Mouse (Mus musculus) midbrain, embryonic 13.5 days (tissue): ENCODE results near the gene Kat2a. TPM values are rescaled to one million over a fixed set of nuclear protein-coding genes. Genes with fewer than 3 reads are reported as not detected.
A peak's percentile ranks its signal among the peaks of the same experiment; 100 is the strongest.

Experiments used
- ATAC-seq: fragments of 200-750 bp; cut with Nextera tagmentation; 2 replicates; pipeline ENCODE4 v1.8.0; 2017; ENCODE audit warnings: mild to moderate bottlenecking, moderate TSS enrichment, moderate library complexity
- H3K27ac ChIP-seq: fragments of 300-500 bp; sonication (generic); 2 replicates; pipeline ENCODE4 v1.5.1; 2015; ENCODE audit warnings: inconsistent platforms, mild to moderate bottlenecking, moderate library complexity
- H3K27me3 ChIP-seq: fragments of 300-500 bp; sonication (generic); 2 replicates; pipeline ENCODE4 v1.6.1; 2015; ENCODE audit warnings: mild to moderate bottlenecking, inconsistent platforms
- H3K36me3 ChIP-seq: fragments of 300-500 bp; sonication (generic); 2 replicates; pipeline ENCODE4 v1.6.1; 2015; ENCODE audit warnings: mild to moderate bottlenecking, inconsistent platforms
- H3K4me1 ChIP-seq: fragments of 300-500 bp; sonication (generic); replicated peaks from 2 replicates; pipeline ENCODE4 v1.6.1; 2015; ENCODE audit warnings: inconsistent platforms
- H3K4me2 ChIP-seq: fragments of 300-500 bp; sonication (generic); replicated peaks from 2 replicates; pipeline ENCODE4 v1.6.1; 2015; ENCODE audit warnings: moderate library complexity, mild to moderate bottlenecking, inconsistent platforms
- H3K4me3 ChIP-seq: fragments of 300-500 bp; sonication (generic); replicated peaks from 2 replicates; pipeline ENCODE4 v1.5.1; 2015; ENCODE audit warnings: mild to moderate bottlenecking, inconsistent platforms
- H3K9ac ChIP-seq: fragments of 300-500 bp; sonication (generic); replicated peaks from 2 replicates; pipeline ENCODE4 v1.6.1; 2015; ENCODE audit warnings: mild to moderate bottlenecking, inconsistent platforms
- H3K9me3 ChIP-seq: fragments of 300-500 bp; sonication (generic); 2 replicates; pipeline ENCODE4 v1.6.1; 2016; ENCODE audit warnings: mild to moderate bottlenecking, inconsistent platforms
- WGBS: fragments of 180-500 bp; shearing (Covaris S2); methylation state at CpG from one replicate; pipeline ENCODE4 v1.1.7; 2015; 5-methylcytosine and 5-hydroxymethylcytosine counted together
- polyA plus RNA-seq: library from polyadenylated mRNA; unstranded; fragments of >200 nt; fragmentation: Nextera tagmentation; extraction: Ambion mirVana; gene quantifications from 2 replicates; pipeline ENCODE4 v1.2.1, GENCODE M21; 2015

Kat2a gene
- polyA plus RNA-seq, 1 experiment from 2014 or later, result 47.7 TPM

- Histone ChIP-seq H3K9ac (no peak overlapping the region), H3K9me3 (no peaks in the 10 kb centered on the region), H3K4me1 (peaks cover 1% of the 10 kb centered on the region), H3K4me3 (no peak overlapping the region), H3K27ac (no peak overlapping the region), H3K36me3 (peaks cover 28% of the 10 kb centered on the region), H3K27me3 (no peaks in the 10 kb centered on the region), H3K4me2 (no peak overlapping the region)
- 87% methylated on average over 6 of the region's 6 CpGs for WGBS
- no peak for ATAC-seq
Measured at GRCm38 (mm10) chr11:100730477-100731205, 18.4 kb upstream of the Kat2a start.

DNA sequence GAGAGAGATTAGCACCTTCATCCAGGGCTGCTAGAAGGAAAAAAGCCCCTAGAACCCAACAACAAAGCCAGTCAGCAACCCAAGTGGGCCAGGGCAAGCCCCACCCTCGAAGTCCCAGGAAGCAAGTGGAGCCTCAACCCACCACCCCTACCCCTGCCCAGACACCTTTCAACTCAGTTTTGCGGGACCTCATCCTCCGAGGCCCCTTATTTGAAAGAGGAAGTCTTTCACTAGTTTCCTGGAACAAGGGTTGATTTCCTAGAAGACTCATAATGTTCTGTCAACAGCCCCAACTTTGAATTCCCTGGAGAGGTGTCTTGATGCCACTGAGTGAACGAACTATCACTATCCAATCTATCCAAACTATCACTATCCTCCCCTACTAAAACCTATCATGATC, 17.7 kb upstream of the Kat2a start:
- Histone ChIP-seq H3K4me2 (no peak overlapping the region), H3K4me3 (no peak overlapping the region), H3K9me3 (no peaks in the 10 kb centered on the region), H3K36me3 (peaks cover 29% of the 10 kb centered on the region), H3K4me1 (no peaks in the 10 kb centered on the region), H3K27ac (no peak overlapping the region), H3K27me3 (no peaks in the 10 kb centered on the region), H3K9ac (no peak overlapping the region)
- ATAC-seq, result no peak
- 89% methylated on average over 4 of the region's 4 CpGs for WGBS

DNA sequence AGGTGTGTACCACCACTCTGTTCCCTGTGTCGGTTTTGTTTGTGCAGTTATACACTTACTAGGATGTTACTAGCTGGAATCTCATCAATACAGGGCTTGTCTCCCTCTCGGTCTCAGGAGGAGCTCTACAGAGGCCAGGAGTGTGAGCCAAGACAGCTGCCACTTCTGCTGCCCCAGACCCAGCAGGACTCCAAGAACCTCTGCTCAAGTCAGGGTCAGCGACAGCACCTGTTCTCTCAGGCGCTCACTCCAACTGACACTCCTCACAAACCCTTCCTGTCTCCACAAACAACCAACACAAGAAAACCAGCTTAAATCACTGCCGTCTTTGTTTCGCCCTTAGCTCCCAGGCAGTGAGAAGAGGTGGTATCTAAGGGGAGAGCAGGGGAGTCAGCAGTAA, 16.3 kb upstream of the Kat2a start:
- Histone ChIP-seq H3K4me1 (no peaks in the 10 kb centered on the region), H3K36me3 (peaks cover 31% of the 10 kb centered on the region), H3K9ac (no peak overlapping the region), H3K4me3 (no peak overlapping the region), H3K27me3 (no peaks in the 10 kb centered on the region), H3K4me2 (no peak overlapping the region), H3K9me3 (no peaks in the 10 kb centered on the region), H3K27ac (no peak overlapping the region)
- ATAC-seq, result no peak
- WGBS, result 90% methylated on average over 6 of the region's 6 CpGs

DNA sequence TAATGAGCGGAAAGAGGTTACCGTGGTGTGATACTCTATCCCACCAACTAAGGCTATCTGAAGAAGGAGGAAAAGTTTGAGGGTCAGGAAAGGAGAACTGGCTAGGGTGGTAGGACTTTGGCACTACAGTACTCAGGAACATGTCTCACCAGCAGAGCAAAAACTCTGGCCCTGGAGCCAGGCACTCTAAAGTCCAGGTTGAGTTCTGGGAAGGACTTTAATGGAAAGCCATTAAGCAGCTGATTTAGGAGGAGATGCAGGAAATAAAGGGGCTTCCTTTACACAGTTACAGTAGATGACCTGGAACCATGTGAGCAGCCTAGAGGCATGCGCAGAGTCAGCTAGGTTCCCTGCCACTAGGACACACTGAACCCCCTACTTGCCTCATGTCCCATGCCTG, 14.9 kb upstream of the Kat2a start:
- peaks cover 7% of the 10 kb centered on the region for H3K4me1 ChIP-seq
- H3K9me3 ChIP-seq, result no peaks in the 10 kb centered on the region
- ATAC-seq, result no peak
- H3K4me2 ChIP-seq, result no peak overlapping the region
- peaks cover 19% of the 10 kb centered on the region for H3K36me3 ChIP-seq
- WGBS, result over 99% methylated on average over 3 of the region's 3 CpGs
- no peak overlapping the region for H3K27ac ChIP-seq
- H3K27me3 ChIP-seq, result no peaks in the 10 kb centered on the region
- H3K9ac ChIP-seq, result no peak overlapping the region
- no peak overlapping the region for H3K4me3 ChIP-seq

GRCm38 (mm10) chr11:100724919-100725512, 12.8 kb upstream of the Kat2a start:
- 65% methylated on average over 5 of the region's 5 CpGs for WGBS
- Histone ChIP-seq H3K27me3 (no peaks in the 10 kb centered on the region), H3K4me3 (no peak overlapping the region), H3K4me1 (peaks cover 24% of the 10 kb centered on the region), H3K9me3 (no peaks in the 10 kb centered on the region), H3K36me3 (peaks cover 19% of the 10 kb centered on the region; the same call in 1 of the 2 replicates), H3K9ac (no peak overlapping the region), H3K27ac (no peak overlapping the region), H3K4me2 (no peak overlapping the region)
- no peak for ATAC-seq

DNA sequence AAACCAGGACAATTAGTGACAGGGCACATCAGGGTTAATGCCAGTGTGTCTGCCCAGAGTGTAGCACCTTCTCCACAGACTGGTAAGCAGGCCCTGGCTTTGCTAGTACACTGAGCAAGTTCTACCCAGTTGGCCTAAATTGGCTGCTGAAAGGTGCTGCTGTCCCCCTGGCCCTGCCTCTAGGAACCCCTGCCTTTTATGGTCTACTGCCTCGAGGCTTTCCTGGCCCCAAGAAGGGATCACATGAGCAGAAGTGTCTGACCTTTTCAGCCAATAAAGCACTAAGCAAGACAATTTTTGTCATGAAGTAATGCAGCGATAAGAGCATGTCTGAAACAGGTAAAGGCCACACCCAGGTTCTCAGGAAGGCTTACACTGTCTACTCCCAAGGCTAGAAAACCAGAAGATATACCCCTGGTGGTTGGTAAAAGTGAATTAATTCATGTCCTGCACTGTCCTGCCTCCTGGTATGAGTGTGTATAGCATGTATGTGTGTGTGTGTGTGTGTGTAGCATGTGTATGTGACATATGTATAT, 10.3 kb upstream of the Kat2a start:
- Histone ChIP-seq H3K27ac (no peak overlapping the region), H3K4me2 (no peak overlapping the region), H3K9me3 (no peaks in the 10 kb centered on the region), H3K27me3 (no peaks in the 10 kb centered on the region), H3K4me3 (no peak overlapping the region), H3K36me3 (peaks cover 27% of the 10 kb centered on the region), H3K9ac (no peak overlapping the region), H3K4me1 (peaks cover 26% of the 10 kb centered on the region)
- no peak for ATAC-seq
- WGBS, result 68% methylated on average over 2 of the region's 2 CpGs

DNA sequence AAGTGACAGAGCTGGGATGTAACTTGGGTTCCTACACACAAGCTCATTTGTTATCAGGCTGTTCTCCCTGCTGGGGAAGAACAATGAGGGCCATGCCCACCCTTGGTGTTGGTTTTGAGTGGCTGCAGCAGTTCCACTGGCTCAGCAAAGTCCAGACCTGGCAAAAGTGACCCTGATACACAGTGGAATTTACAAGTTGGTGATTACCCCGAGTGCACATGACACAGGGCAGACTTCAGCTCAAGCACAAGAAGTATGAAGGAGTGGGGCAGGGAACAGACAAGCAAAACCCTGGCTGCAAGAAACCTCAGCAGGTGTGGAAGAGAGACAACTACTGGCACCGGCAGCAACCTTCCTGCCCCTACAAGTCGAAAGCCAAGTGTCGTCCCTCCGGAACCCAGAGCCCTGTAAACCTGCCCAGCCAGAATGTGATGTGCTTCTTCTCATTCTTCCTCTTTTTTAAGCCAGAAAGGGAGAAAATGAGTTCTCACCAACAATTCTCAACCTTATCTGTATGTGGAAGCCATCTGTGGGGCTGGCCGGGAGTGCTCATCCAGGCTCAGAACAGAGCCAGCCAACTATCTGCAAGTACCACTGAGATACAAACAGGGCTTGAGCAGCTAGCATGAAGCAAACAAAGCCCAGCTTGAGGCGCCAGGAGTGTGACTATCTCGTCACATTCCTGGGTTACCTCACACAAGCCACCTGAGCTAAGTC, 9.7 kb upstream of the Kat2a start:
- Histone ChIP-seq H3K36me3 (peaks cover 33% of the 10 kb centered on the region), H3K9me3 (no peaks in the 10 kb centered on the region), H3K4me1 (peaks cover 26% of the 10 kb centered on the region), H3K27me3 (no peaks in the 10 kb centered on the region), H3K4me3 (no peak overlapping the region), H3K27ac (peak overlapping the region; percentile 30; the same call in 1 of the 2 replicates), H3K9ac (no peak overlapping the region), H3K4me2 (no peak overlapping the region)
- no peak for ATAC-seq
- 74% methylated on average over 8 of the region's 8 CpGs for WGBS

DNA sequence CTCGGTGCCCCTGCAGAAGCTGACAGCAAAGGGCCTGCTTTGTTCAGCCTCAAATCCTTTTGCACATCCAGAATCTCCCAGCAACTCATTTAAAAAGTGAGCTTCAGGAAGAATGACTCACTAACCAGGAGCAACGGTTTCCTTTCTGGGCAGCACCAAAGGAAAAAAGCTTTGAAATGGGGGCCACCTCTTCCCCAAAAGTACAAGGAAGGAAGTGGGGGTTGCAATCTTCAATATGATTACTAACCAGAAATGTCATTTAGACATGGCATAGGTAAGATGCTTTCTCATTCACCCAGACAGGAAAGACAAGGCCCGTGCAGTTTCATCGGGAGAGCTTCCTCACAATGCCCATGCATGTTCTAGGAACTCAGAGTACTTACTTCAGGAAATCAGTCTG, 9.0 kb upstream of the Kat2a start:
- ATAC-seq, result no peak
- peaks cover 26% of the 10 kb centered on the region for H3K4me1 ChIP-seq
- WGBS, result 56% methylated on average over 4 of the region's 4 CpGs
- no peak overlapping the region for H3K4me2 ChIP-seq
- H3K4me3 ChIP-seq, result no peak overlapping the region
- H3K27me3 ChIP-seq, result no peaks in the 10 kb centered on the region
- peaks cover 40% of the 10 kb centered on the region for H3K36me3 ChIP-seq
- H3K9me3 ChIP-seq, result no peaks in the 10 kb centered on the region
- peak overlapping the region; percentile 44 for H3K27ac ChIP-seq
- H3K9ac ChIP-seq, result no peak overlapping the region; the same call in 1 of the 2 replicates

GRCm38 (mm10) chr11:100720345-100720744, 8.1 kb upstream of the Kat2a start:
- Histone ChIP-seq H3K27me3 (no peaks in the 10 kb centered on the region), H3K4me3 (no peak overlapping the region), H3K9me3 (no peaks in the 10 kb centered on the region), H3K9ac (no peak overlapping the region), H3K36me3 (peaks cover 49% of the 10 kb centered on the region), H3K27ac (peak overlapping the region; percentile 44; the same call in 1 of the 2 replicates), H3K4me1 (peaks cover 26% of the 10 kb centered on the region), H3K4me2 (no peak overlapping the region)
- no peak for ATAC-seq
- WGBS, result 80% methylated on average over 5 of the region's 5 CpGs

DNA sequence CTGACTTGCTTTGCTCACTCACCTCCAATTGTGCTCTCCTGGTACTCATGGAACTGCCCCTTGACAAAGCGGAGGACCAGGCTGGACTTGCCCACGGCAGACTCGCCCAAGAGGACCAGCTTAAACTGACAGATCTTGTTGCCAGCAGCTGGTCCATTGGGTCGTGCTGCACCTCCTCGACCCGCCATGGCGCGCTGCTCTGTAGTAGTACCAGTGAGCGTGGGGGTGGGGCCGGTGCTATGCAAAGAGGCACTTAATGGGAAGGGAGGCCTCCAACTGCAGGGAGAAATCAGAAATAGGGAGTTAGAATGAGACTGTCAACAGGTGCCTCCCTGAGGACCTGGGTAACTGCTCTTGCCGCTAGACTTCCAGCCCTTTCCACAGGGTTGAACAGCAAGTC, 7.6 kb upstream of the Kat2a start:
- H3K4me1 ChIP-seq, result peaks cover 29% of the 10 kb centered on the region
- ATAC-seq, result no peak
- no peaks in the 10 kb centered on the region for H3K27me3 ChIP-seq
- WGBS, result 89% methylated on average over 11 of the region's 11 CpGs
- H3K4me3 ChIP-seq, result no peak overlapping the region
- no peak overlapping the region for H3K9ac ChIP-seq
- no peaks in the 10 kb centered on the region for H3K9me3 ChIP-seq
- H3K4me2 ChIP-seq, result no peak overlapping the region
- H3K36me3 ChIP-seq, result peaks cover 52% of the 10 kb centered on the region
- H3K27ac ChIP-seq, result no peak overlapping the region

- Histone ChIP-seq H3K4me1 (peaks cover 33% of the 10 kb centered on the region), H3K36me3 (peaks cover 54% of the 10 kb centered on the region), H3K27me3 (no peaks in the 10 kb centered on the region), H3K4me3 (no peak overlapping the region), H3K27ac (no peak overlapping the region), H3K4me2 (no peak overlapping the region), H3K9me3 (no peaks in the 10 kb centered on the region), H3K9ac (no peak overlapping the region)
- no peak for ATAC-seq
- 87% methylated on average over 3 of the region's 3 CpGs for WGBS
Measured at GRCm38 (mm10) chr11:100719312-100719711, 7.0 kb upstream of the Kat2a start.

GRCm38 (mm10) chr11:100718866-100719265, 6.6 kb upstream of the Kat2a start:
- no peak overlapping the region for H3K9ac ChIP-seq
- H3K4me2 ChIP-seq, result no peak overlapping the region
- peaks cover 38% of the 10 kb centered on the region for H3K4me1 ChIP-seq
- ATAC-seq, result no peak
- no peaks in the 10 kb centered on the region for H3K9me3 ChIP-seq
- peaks cover 54% of the 10 kb centered on the region for H3K36me3 ChIP-seq
- no peak overlapping the region for H3K27ac ChIP-seq
- no peak overlapping the region for H3K4me3 ChIP-seq
- 96% methylated on average over 4 of the region's 4 CpGs for WGBS
- H3K27me3 ChIP-seq, result no peaks in the 10 kb centered on the region
